Mouse (Mus musculus): Measurements from ENCODE around the gene Zbtb11. TPM values are rescaled to one million over a fixed set of nuclear protein-coding genes. Genes with fewer than 3 reads are reported as not detected.

Zbtb11 gene
- polyA plus RNA-seq, 1 experiment from 2014 or later: 15.3 TPM

GRCm38 (mm10) chr16:56014076-56014475, 40.4 kb downstream of the Zbtb11 start:
- WGBS: 89% methylated on average over 7 of the region's 7 CpGs
- Histone ChIP-seq H3K4me2 (ENCODE audit: low read depth) (no peak overlapping the region), H3K4me3 (ENCODE audit: low read depth, low read length) (no peak overlapping the region), H3K36me3 (ENCODE audit: control insufficient read depth, insufficient read depth, low read length) (peaks cover 14% of the 10 kb centered on the region), H3K27ac (ENCODE audit: low read depth, low read length) (no peak overlapping the region), H3K9ac (ENCODE audit: low read length) (no peak overlapping the region), H3K27me3 (ENCODE audit: control insufficient read depth, insufficient read depth, low read length) (no peaks in the 10 kb centered on the region), H3K9me3 (ENCODE audit: control insufficient read depth, low read length) (no peaks in the 10 kb centered on the region), H3K4me1 (ENCODE audit: control insufficient read depth, insufficient read depth, low read length) (no peaks in the 10 kb centered on the region)
- ATAC-seq (ENCODE audit: insufficient read depth, low FRiP score, low TSS enrichment): no peak
- no peak for DNase-seq (ENCODE audit: low spot score)

- H3K27me3 ChIP-seq (ENCODE audit: control insufficient read depth, insufficient read depth, low read length): no peaks in the 10 kb centered on the region
- no peak for DNase-seq (ENCODE audit: low spot score)
- H3K27ac ChIP-seq (ENCODE audit: low read depth, low read length): no peak overlapping the region
- WGBS: 96% methylated on average over 7 of the region's 7 CpGs
- no peaks in the 10 kb centered on the region for H3K9me3 ChIP-seq (ENCODE audit: control insufficient read depth, low read length)
- no peak overlapping the region for H3K9ac ChIP-seq (ENCODE audit: low read length)
- no peaks in the 10 kb centered on the region for H3K4me1 ChIP-seq (ENCODE audit: control insufficient read depth, insufficient read depth, low read length)
- ATAC-seq (ENCODE audit: insufficient read depth, low FRiP score, low TSS enrichment): no peak
- no peak overlapping the region for H3K4me3 ChIP-seq (ENCODE audit: low read depth, low read length)
- peaks cover 19% of the 10 kb centered on the region for H3K36me3 ChIP-seq (ENCODE audit: control insufficient read depth, insufficient read depth, low read length)
- H3K4me2 ChIP-seq (ENCODE audit: low read depth): no peak overlapping the region
These were observed 46.0 kb downstream of the Zbtb11 start for GRCm38 (mm10) chr16:56019660-56020059.

- Histone ChIP-seq H3K4me2 (ENCODE audit: low read depth) (peak overlapping the region; percentile 66), H3K27me3 (ENCODE audit: control insufficient read depth, insufficient read depth, low read length) (no peaks in the 10 kb centered on the region), H3K4me1 (ENCODE audit: control insufficient read depth, insufficient read depth, low read length) (peaks cover 8% of the 10 kb centered on the region), H3K9ac (ENCODE audit: low read length) (peak overlapping the region; percentile 97), H3K27ac (ENCODE audit: low read depth, low read length) (no peak overlapping the region), H3K9me3 (ENCODE audit: control insufficient read depth, low read length) (no peaks in the 10 kb centered on the region), H3K4me3 (ENCODE audit: low read depth, low read length) (peak overlapping the region; percentile 97), H3K36me3 (ENCODE audit: control insufficient read depth, insufficient read depth, low read length) (peaks cover 3% of the 10 kb centered on the region; the same call in 1 of the 2 replicates)
- ATAC-seq (ENCODE audit: insufficient read depth, low FRiP score, low TSS enrichment) (no peak), DNase-seq (ENCODE audit: low spot score) (no peak)
- 57% methylated on average over 12 of the region's 12 CpGs for WGBS
These were observed 54.4 kb downstream of the Zbtb11 start for GRCm38 (mm10) chr16:56027854-56028629.

- H3K4me1 ChIP-seq (ENCODE audit: control insufficient read depth, insufficient read depth, low read length): peaks cover 8% of the 10 kb centered on the region
These were observed 55.3 kb downstream of the Zbtb11 start for GRCm38 (mm10) chr16:56028722-56029551.

GRCm38 (mm10) chr16:56029661-56030082, 56.0 kb downstream of the Zbtb11 start, which contains the start of gene Pcnp:
Pcnp (minus strand) TSS chr16:56029739.
- Histone ChIP-seq H3K4me1 (ENCODE audit: control insufficient read depth, insufficient read depth, low read length) (peaks cover 8% of the 10 kb centered on the region), H3K9me3 (ENCODE audit: control insufficient read depth, low read length) (no peaks in the 10 kb centered on the region), H3K4me2 (ENCODE audit: low read depth) (peak within 1 kb of the TSS; percentile 66), H3K27ac (ENCODE audit: low read depth, low read length) (peak within 1 kb of the TSS; percentile 80), H3K9ac (ENCODE audit: low read length) (peak within 1 kb of the TSS; percentile 97), H3K4me3 (ENCODE audit: low read depth, low read length) (peak within 1 kb of the TSS; percentile 97), H3K27me3 (ENCODE audit: control insufficient read depth, insufficient read depth, low read length) (no peaks in the 10 kb centered on the region), H3K36me3 (ENCODE audit: control insufficient read depth, insufficient read depth, low read length) (peaks cover 3% of the 10 kb centered on the region; the same call in 1 of the 2 replicates)
- DNase-seq (ENCODE audit: low spot score): peak; percentile 98
- peak; percentile 100 for ATAC-seq (ENCODE audit: insufficient read depth, low FRiP score, low TSS enrichment)
- under 1% methylated on average over 39 of the region's 39 CpGs for WGBS

More at GRCm38 (mm10) chr16:56028722-56029551, 55.3 kb downstream of the Zbtb11 start:
- DNase-seq (ENCODE audit: low spot score) (no peak), ATAC-seq (ENCODE audit: insufficient read depth, low FRiP score, low TSS enrichment) (peak; percentile 86)
- Histone ChIP-seq H3K4me2 (ENCODE audit: low read depth) (peak overlapping the region; percentile 66), H3K27ac (ENCODE audit: low read depth, low read length) (peak overlapping the region; percentile 80), H3K9me3 (ENCODE audit: control insufficient read depth, low read length) (no peaks in the 10 kb centered on the region), H3K4me3 (ENCODE audit: low read depth, low read length) (peak overlapping the region; percentile 97), H3K27me3 (ENCODE audit: control insufficient read depth, insufficient read depth, low read length) (no peaks in the 10 kb centered on the region), H3K36me3 (ENCODE audit: control insufficient read depth, insufficient read depth, low read length) (peaks cover 3% of the 10 kb centered on the region; the same call in 1 of the 2 replicates), H3K9ac (ENCODE audit: low read length) (peak overlapping the region; percentile 97)
- WGBS: under 1% methylated on average over 62 of the region's 62 CpGs

- H3K9me3 ChIP-seq (ENCODE audit: control insufficient read depth, low read length): no peaks in the 10 kb centered on the region
- H3K36me3 ChIP-seq (ENCODE audit: control insufficient read depth, insufficient read depth, low read length): 0 out of 2 replicates have a peak, but pooled peaks cover 2% of the 10 kb centered on the region
- H3K4me1 ChIP-seq (ENCODE audit: control insufficient read depth, insufficient read depth, low read length): peaks cover 4% of the 10 kb centered on the region
- H3K4me2 ChIP-seq (ENCODE audit: low read depth): no peak overlapping the region
- H3K27me3 ChIP-seq (ENCODE audit: control insufficient read depth, insufficient read depth, low read length): no peaks in the 10 kb centered on the region
- H3K27ac ChIP-seq (ENCODE audit: low read depth, low read length): no peak overlapping the region
- DNase-seq (ENCODE audit: low spot score) (no peak), ATAC-seq (ENCODE audit: insufficient read depth, low FRiP score, low TSS enrichment) (no peak)
- H3K4me3 ChIP-seq (ENCODE audit: low read depth, low read length): no peak overlapping the region
- 93% methylated on average over 6 of the region's 6 CpGs for WGBS
- no peak overlapping the region for H3K9ac ChIP-seq (ENCODE audit: low read length)
These were observed 60.9 kb downstream of the Zbtb11 start for GRCm38 (mm10) chr16:56034566-56034965.

GRCm38 (mm10) chr16:56036501-56036900, 62.8 kb downstream of the Zbtb11 start:
- H3K4me3 ChIP-seq (ENCODE audit: low read depth, low read length): peak overlapping the region; percentile 91
- H3K9ac ChIP-seq (ENCODE audit: low read length): 0 out of 2 replicates have a peak overlapping the region, but pooled peaks have one; percentile 5
- H3K4me1 ChIP-seq (ENCODE audit: control insufficient read depth, insufficient read depth, low read length): peaks cover 4% of the 10 kb centered on the region
- no peaks in the 10 kb centered on the region for H3K27me3 ChIP-seq (ENCODE audit: control insufficient read depth, insufficient read depth, low read length)
- DNase-seq (ENCODE audit: low spot score) (no peak), ATAC-seq (ENCODE audit: insufficient read depth, low FRiP score, low TSS enrichment) (no peak)
- peak overlapping the region; percentile 46 for H3K4me2 ChIP-seq (ENCODE audit: low read depth)
- WGBS: 63% methylated on average over 6 of the region's 6 CpGs
- H3K36me3 ChIP-seq (ENCODE audit: control insufficient read depth, insufficient read depth, low read length): 0 out of 2 replicates have a peak, but pooled peaks cover 2% of the 10 kb centered on the region
- H3K27ac ChIP-seq (ENCODE audit: low read depth, low read length): no peak overlapping the region
- H3K9me3 ChIP-seq (ENCODE audit: control insufficient read depth, low read length): no peaks in the 10 kb centered on the region

- peak within 1 kb of the TSS; percentile 91 for H3K4me3 ChIP-seq (ENCODE audit: low read depth, low read length)
- under 1% methylated on average over 62 of the region's 63 CpGs for WGBS
- peak within 1 kb of the TSS; percentile 68 for H3K9ac ChIP-seq (ENCODE audit: low read length)
- peak within 1 kb of the TSS; percentile 76 for H3K27ac ChIP-seq (ENCODE audit: low read depth, low read length)
- H3K27me3 ChIP-seq (ENCODE audit: control insufficient read depth, insufficient read depth, low read length): no peaks in the 10 kb centered on the region
- no peaks in the 10 kb centered on the region for H3K9me3 ChIP-seq (ENCODE audit: control insufficient read depth, low read length)
- peaks cover 4% of the 10 kb centered on the region for H3K4me1 ChIP-seq (ENCODE audit: control insufficient read depth, insufficient read depth, low read length)
- ATAC-seq (ENCODE audit: insufficient read depth, low FRiP score, low TSS enrichment) (peak; percentile 99), DNase-seq (ENCODE audit: low spot score) (peak; percentile 96)
- H3K36me3 ChIP-seq (ENCODE audit: control insufficient read depth, insufficient read depth, low read length): 0 out of 2 replicates have a peak, but pooled peaks cover 2% of the 10 kb centered on the region
- peak within 1 kb of the TSS; percentile 46 for H3K4me2 ChIP-seq (ENCODE audit: low read depth)
These were observed 63.7 kb downstream of the Zbtb11 start, which contains the start of gene Trmt10c for GRCm38 (mm10) chr16:56037138-56038010. Trmt10c (minus strand) TSS chr16:56037819.
